Mouse (Mus musculus): ENCODE data around the gene Olfr690. TPM values are rescaled to one million over a fixed set of nuclear protein-coding genes. Genes with fewer than 3 reads are reported as not detected.

The Olfr690 gene
- polyA plus RNA-seq, 1 experiment: not detected

DNA sequence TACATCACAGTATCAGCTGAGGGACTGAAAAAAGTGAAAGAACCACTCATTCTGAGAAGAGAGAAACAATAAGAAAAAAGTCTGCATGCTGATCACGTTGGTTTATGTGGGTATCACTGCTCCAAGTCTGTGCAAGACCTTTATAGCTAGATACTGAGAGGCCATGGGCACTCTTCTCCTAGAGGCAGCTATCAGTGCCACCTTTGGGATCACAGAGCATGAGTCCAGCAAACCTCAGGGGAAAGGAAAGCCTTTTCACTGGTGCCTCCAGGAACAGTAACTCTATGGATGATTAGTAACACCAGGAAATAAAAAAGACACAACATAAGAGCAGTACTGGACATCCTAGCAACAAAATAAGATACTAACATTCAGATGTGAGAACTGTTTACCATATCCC, 8.3 kb upstream of the Olfr690 start, which contains the start of gene Olfr691:
Gene Olfr691, minus strand, starts transcription at position 101 of the 400 bp plus-strand sequence.
- Histone ChIP-seq H3K36me3 (ENCODE audit: control insufficient read depth, insufficient read depth) (no peaks in the 10 kb centered on the region), H3K27me3 (ENCODE audit: control insufficient read depth, insufficient read depth, insufficient read length) (no peaks in the 10 kb centered on the region), H3K4me3 (ENCODE audit: insufficient read depth, poor library complexity, severe bottlenecking) (no peak within 1 kb of the TSS), H3K79me2 (ENCODE audit: control insufficient read depth, insufficient read depth) (no peaks in the 10 kb centered on the region), H3K79me3 (ENCODE audit: low read depth) (no peaks in the 10 kb centered on the region), H3ac (ENCODE audit: control insufficient read depth, insufficient read length, low read depth) (no peak within 1 kb of the TSS)
- TF ChIP-seq CEBPB (IDR thresholded peaks at IDR 0.05; ENCODE audit: low read depth): no peak
- TF ChIP-seq MAX (IDR thresholded peaks at IDR 0.05): no peak
- no peak for TF ChIP-seq MYOD1 (IDR thresholded peaks at IDR 0.05; ENCODE audit: control insufficient read depth, insufficient read length, low read depth)
- TF ChIP-seq FOSL1 (IDR thresholded peaks at IDR 0.05; ENCODE audit: insufficient read depth, low read length, poor library complexity, severe bottlenecking): no peak
- no peak for TF ChIP-seq CTCF (IDR thresholded peaks at IDR 0.05; ENCODE audit: control insufficient read depth, insufficient read depth, insufficient read length)
- no peak for TF ChIP-seq USF1 (IDR thresholded peaks at IDR 0.05; ENCODE audit: low read depth)
- TF ChIP-seq MYOG (IDR thresholded peaks at IDR 0.05; ENCODE audit: control insufficient read depth, extremely low read depth, insufficient read length): no peak

DNA sequence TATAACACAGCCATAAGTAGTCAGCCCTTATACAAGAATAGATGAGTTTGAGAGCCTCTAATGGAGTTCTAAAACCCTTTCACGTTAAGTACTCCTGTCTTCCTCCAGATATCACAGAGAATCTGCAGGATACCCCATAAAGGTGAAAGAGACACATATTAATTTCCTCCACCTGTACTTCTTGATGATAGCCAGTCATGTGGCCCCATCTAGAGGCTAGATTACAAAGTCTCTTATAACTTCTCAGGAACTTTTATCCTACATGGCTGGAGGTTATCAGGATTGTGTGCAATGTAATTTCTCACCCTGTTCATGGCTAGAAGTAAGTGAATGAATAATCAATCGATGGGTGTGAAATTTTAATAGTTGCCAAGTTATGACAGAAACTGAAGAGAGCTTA, 8.6 kb downstream of the Olfr690 start:
- Histone ChIP-seq H3ac (ENCODE audit: control insufficient read depth, insufficient read length, low read depth) (no peak overlapping the region), H3K4me3 (ENCODE audit: insufficient read depth, poor library complexity, severe bottlenecking) (no peak overlapping the region), H3K27me3 (ENCODE audit: control insufficient read depth, insufficient read depth, insufficient read length) (no peaks in the 10 kb centered on the region), H3K79me3 (ENCODE audit: low read depth) (no peaks in the 10 kb centered on the region), H3K36me3 (ENCODE audit: control insufficient read depth, insufficient read depth) (no peaks in the 10 kb centered on the region), H3K79me2 (ENCODE audit: control insufficient read depth, insufficient read depth) (no peaks in the 10 kb centered on the region)
- no peak for TF ChIP-seq CEBPB (IDR thresholded peaks at IDR 0.05; ENCODE audit: low read depth)
- TF ChIP-seq MAX (IDR thresholded peaks at IDR 0.05): no peak
- no peak for TF ChIP-seq MYOG (IDR thresholded peaks at IDR 0.05; ENCODE audit: control insufficient read depth, extremely low read depth, insufficient read length)
- no peak for TF ChIP-seq USF1 (IDR thresholded peaks at IDR 0.05; ENCODE audit: low read depth)
- TF ChIP-seq FOSL1 (IDR thresholded peaks at IDR 0.05; ENCODE audit: insufficient read depth, low read length, poor library complexity, severe bottlenecking): no peak
- TF ChIP-seq MYOD1 (IDR thresholded peaks at IDR 0.05; ENCODE audit: control insufficient read depth, insufficient read length, low read depth): no peak
- no peak for TF ChIP-seq CTCF (IDR thresholded peaks at IDR 0.05; ENCODE audit: control insufficient read depth, insufficient read depth, insufficient read length)

DNA sequence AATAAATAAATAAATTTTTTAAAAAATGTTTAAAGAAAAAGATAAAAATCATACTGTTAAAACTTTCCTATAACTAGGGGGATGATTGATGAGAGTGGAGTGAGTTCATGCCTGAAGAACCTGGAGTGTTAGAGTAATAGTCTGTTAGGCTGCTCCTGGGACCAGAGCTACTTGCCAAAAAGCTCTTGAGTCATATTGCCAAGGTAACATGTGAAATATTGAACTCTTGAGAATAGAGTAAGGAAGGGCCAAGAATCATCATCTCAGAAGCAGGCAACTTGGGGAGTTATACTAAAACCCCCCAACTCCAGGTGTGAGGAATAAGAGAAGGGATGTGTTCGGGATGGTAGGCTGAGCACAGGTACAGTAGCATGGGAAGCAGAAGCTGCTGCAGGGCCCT, 23.0 kb downstream of the Olfr690 start, which contains the start of gene Olfr689:
Gene Olfr689, plus strand, starts transcription at position 301 of the 400 bp plus-strand sequence.
- H3K36me3 ChIP-seq (ENCODE audit: control insufficient read depth, insufficient read depth): no peaks in the 10 kb centered on the region
- H3K27me3 ChIP-seq (ENCODE audit: control insufficient read depth, insufficient read depth, insufficient read length): no peaks in the 10 kb centered on the region
- H3K79me3 ChIP-seq (ENCODE audit: low read depth): no peaks in the 10 kb centered on the region
- H3ac ChIP-seq (ENCODE audit: control insufficient read depth, insufficient read length, low read depth): no peak within 1 kb of the TSS
- no peak within 1 kb of the TSS for H3K4me3 ChIP-seq (ENCODE audit: insufficient read depth, poor library complexity, severe bottlenecking)
- TF ChIP-seq CTCF (IDR thresholded peaks at IDR 0.05; ENCODE audit: control insufficient read depth, insufficient read depth, insufficient read length) (no peak), MYOG (IDR thresholded peaks at IDR 0.05; ENCODE audit: control insufficient read depth, extremely low read depth, insufficient read length) (no peak), CEBPB (IDR thresholded peaks at IDR 0.05; ENCODE audit: low read depth) (no peak), FOSL1 (IDR thresholded peaks at IDR 0.05; ENCODE audit: insufficient read depth, low read length, poor library complexity, severe bottlenecking) (no peak), MAX (IDR thresholded peaks at IDR 0.05) (no peak), MYOD1 (IDR thresholded peaks at IDR 0.05; ENCODE audit: control insufficient read depth, insufficient read length, low read depth) (no peak), USF1 (IDR thresholded peaks at IDR 0.05; ENCODE audit: low read depth) (no peak)
- H3K79me2 ChIP-seq (ENCODE audit: control insufficient read depth, insufficient read depth): no peaks in the 10 kb centered on the region

DNA sequence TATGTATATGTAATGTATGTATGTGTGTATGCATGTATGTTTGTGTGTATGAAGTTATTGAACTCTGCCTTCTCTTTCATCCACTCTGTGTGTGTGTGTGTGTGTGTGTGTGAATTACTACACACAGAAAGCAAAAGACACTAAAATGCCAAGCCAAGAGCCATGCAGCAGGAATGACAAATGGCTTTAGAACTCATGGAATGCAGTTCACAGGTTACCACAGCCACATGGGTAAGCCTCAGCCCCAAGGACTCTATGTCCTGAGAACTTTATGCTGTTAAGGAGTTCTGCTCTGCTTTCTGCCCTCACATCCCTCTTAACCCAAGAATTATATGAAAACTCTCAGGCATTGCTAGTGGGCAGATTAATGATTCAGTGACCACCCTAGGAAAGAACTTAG, 43.9 kb downstream of the Olfr690 start:
- no peak overlapping the region for H3ac ChIP-seq (ENCODE audit: control insufficient read depth, insufficient read length, low read depth)
- H3K79me3 ChIP-seq (ENCODE audit: low read depth): no peaks in the 10 kb centered on the region
- no peak overlapping the region for H3K4me3 ChIP-seq (ENCODE audit: insufficient read depth, poor library complexity, severe bottlenecking)
- no peaks in the 10 kb centered on the region for H3K79me2 ChIP-seq (ENCODE audit: control insufficient read depth, insufficient read depth)
- TF ChIP-seq MYOG (IDR thresholded peaks at IDR 0.05; ENCODE audit: control insufficient read depth, extremely low read depth, insufficient read length) (no peak), MYOD1 (IDR thresholded peaks at IDR 0.05; ENCODE audit: control insufficient read depth, insufficient read length, low read depth) (no peak), MAX (IDR thresholded peaks at IDR 0.05) (no peak), CTCF (IDR thresholded peaks at IDR 0.05; ENCODE audit: control insufficient read depth, insufficient read depth, insufficient read length) (no peak), FOSL1 (IDR thresholded peaks at IDR 0.05; ENCODE audit: insufficient read depth, low read length, poor library complexity, severe bottlenecking) (no peak), USF1 (IDR thresholded peaks at IDR 0.05; ENCODE audit: low read depth) (no peak), CEBPB (IDR thresholded peaks at IDR 0.05; ENCODE audit: low read depth) (no peak)
- H3K36me3 ChIP-seq (ENCODE audit: control insufficient read depth, insufficient read depth): no peaks in the 10 kb centered on the region
- no peaks in the 10 kb centered on the region for H3K27me3 ChIP-seq (ENCODE audit: control insufficient read depth, insufficient read depth, insufficient read length)

DNA sequence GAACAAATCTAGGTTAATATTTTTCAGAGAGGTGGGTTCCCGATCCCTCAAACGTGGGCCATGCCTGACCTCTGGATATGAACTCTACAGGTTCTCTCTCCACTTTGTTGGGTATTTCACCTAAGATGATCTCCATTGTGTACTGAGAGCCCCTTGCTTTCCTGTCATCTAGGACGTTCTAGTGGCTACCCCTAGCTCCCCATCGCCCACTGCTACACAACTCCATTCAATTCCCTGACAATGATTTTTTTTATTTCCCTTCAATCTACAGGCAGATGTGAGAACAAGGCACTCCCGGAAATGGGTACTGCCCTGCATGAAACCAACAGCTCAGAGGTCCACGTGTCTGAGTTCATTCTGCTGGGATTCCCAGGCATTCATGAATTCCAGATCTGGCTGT, 46.1 kb downstream of the Olfr690 start, which contains the start of gene Olfr688:
Gene Olfr688, plus strand, starts transcription at position 301 of the 400 bp plus-strand sequence.
- Histone ChIP-seq H3K27me3 (ENCODE audit: control insufficient read depth, insufficient read depth, insufficient read length) (no peaks in the 10 kb centered on the region), H3K79me3 (ENCODE audit: low read depth) (no peaks in the 10 kb centered on the region), H3ac (ENCODE audit: control insufficient read depth, insufficient read length, low read depth) (no peak within 1 kb of the TSS), H3K4me3 (ENCODE audit: insufficient read depth, poor library complexity, severe bottlenecking) (no peak within 1 kb of the TSS), H3K36me3 (ENCODE audit: control insufficient read depth, insufficient read depth) (no peaks in the 10 kb centered on the region), H3K79me2 (ENCODE audit: control insufficient read depth, insufficient read depth) (no peaks in the 10 kb centered on the region)
- TF ChIP-seq FOSL1 (IDR thresholded peaks at IDR 0.05; ENCODE audit: insufficient read depth, low read length, poor library complexity, severe bottlenecking) (no peak), MYOD1 (IDR thresholded peaks at IDR 0.05; ENCODE audit: control insufficient read depth, insufficient read length, low read depth) (no peak), MYOG (IDR thresholded peaks at IDR 0.05; ENCODE audit: control insufficient read depth, extremely low read depth, insufficient read length) (no peak), CEBPB (IDR thresholded peaks at IDR 0.05; ENCODE audit: low read depth) (no peak)

Other genes starting within 250 kb of the Olfr690 start
- gene Olfr680-ps1, start 241.3 kb downstream of the Olfr690 start, polyA plus RNA-seq (2012; fragmentation: generic; extraction: Trizol): not detected
- gene Olfr681, start 217.3 kb downstream of the Olfr690 start, polyA plus RNA-seq (2012; fragmentation: generic; extraction: Trizol): not detected
- gene Olfr683, start 187.1 kb downstream of the Olfr690 start, polyA plus RNA-seq (2012; fragmentation: generic; extraction: Trizol): not detected
- gene Olfr684, start 170.5 kb downstream of the Olfr690 start, polyA plus RNA-seq (2012; fragmentation: generic; extraction: Trizol): not detected
- not detected for gene Olfr685, start 148.1 kb downstream of the Olfr690 start, polyA plus RNA-seq (2012; fragmentation: generic; extraction: Trizol)
- gene Olfr686, start 126.6 kb downstream of the Olfr690 start, polyA plus RNA-seq (2012; fragmentation: generic; extraction: Trizol): not detected
- gene Olfr688, start 46.0 kb downstream of the Olfr690 start, polyA plus RNA-seq (2012; fragmentation: generic; extraction: Trizol): not detected
- not detected for gene Olfr689, start 22.9 kb downstream of the Olfr690 start, polyA plus RNA-seq (2012; fragmentation: generic; extraction: Trizol)
- not detected for gene Olfr691, start 8.2 kb upstream of the Olfr690 start, polyA plus RNA-seq (2012; fragmentation: generic; extraction: Trizol)
- gene Olfr692, start 34.1 kb upstream of the Olfr690 start, polyA plus RNA-seq (2012; fragmentation: generic; extraction: Trizol): not detected
- not detected for gene Gm5901, start 40.9 kb upstream of the Olfr690 start, polyA plus RNA-seq (2012; fragmentation: generic; extraction: Trizol)
- gene Fam160a2, start 66.0 kb upstream of the Olfr690 start, polyA plus RNA-seq (2012; fragmentation: generic; extraction: Trizol): 16.0 TPM
- not detected for gene Cnga4, start 70.5 kb upstream of the Olfr690 start, polyA plus RNA-seq (2012; fragmentation: generic; extraction: Trizol)
- not detected for gene Cckbr, start 91.6 kb upstream of the Olfr690 start, polyA plus RNA-seq (2012; fragmentation: generic; extraction: Trizol)
- 83.7 TPM for gene Cavin3, start 148.2 kb upstream of the Olfr690 start, polyA plus RNA-seq (2012; fragmentation: generic; extraction: Trizol)
- 27.9 TPM for gene Smpd1, start 220.3 kb upstream of the Olfr690 start, polyA plus RNA-seq (2012; fragmentation: generic; extraction: Trizol)
- 22.4 TPM for gene Apbb1, start 247.5 kb upstream of the Olfr690 start, polyA plus RNA-seq (2012; fragmentation: generic; extraction: Trizol)